Mouse (Mus musculus) erythroblast, embryonic 14.5 days (primary cell): ENCODE results near the gene Sertad4.

Source experiments
- GATA1 ChIP-seq: IDR thresholded peaks from 2 replicates; pipeline ENCODE4 v1.6.1; 2012; ENCODE audit warnings: low read length, inconsistent platforms, mixed read lengths
- TAL1 ChIP-seq: IDR thresholded peaks from 3 replicates; pipeline ENCODE4 v1.6.1; 2012; ENCODE audit warnings: low read length, inconsistent platforms, mixed read lengths

- no peak for TF ChIP-seq TAL1
- TF ChIP-seq GATA1: no peak
Measured at GRCm38 (mm10) chr1:192822652-192823525, 32.7 kb downstream of the Sertad4 start.
